Mouse (Mus musculus): ENCODE data around the gene Nudt16l1. TPM values are rescaled to one million over a fixed set of nuclear protein-coding genes. Genes with fewer than 3 reads are reported as not detected.

Nudt16l1 gene
- polyA plus RNA-seq, 1 experiment: 70.3 TPM

- H3K27me3 ChIP-seq (ENCODE audit: control insufficient read depth, insufficient read depth, low read length): no peaks in the 10 kb centered on the region
- 93% methylated on average over 5 of the region's 5 CpGs for WGBS
- no peak for DNase-seq (ENCODE audit: low read depth in 1 of 2, low spot score in 2 of 2)
- no peak overlapping the region for H3K4me3 ChIP-seq (ENCODE audit: extremely low read depth, insufficient read depth, insufficient read length)
- H3K36me3 ChIP-seq (ENCODE audit: control insufficient read depth, insufficient read depth, low read length): peaks cover 44% of the 10 kb centered on the region
- no peaks in the 10 kb centered on the region for H3K4me1 ChIP-seq (ENCODE audit: control insufficient read depth, insufficient read depth, insufficient read length)
- TF ChIP-seq CTCF (IDR thresholded peaks at IDR 0.05; ENCODE audit: extremely low read depth, insufficient read depth, insufficient read length, insufficient replicate concordance) (no peak), POLR2A (IDR thresholded peaks at IDR 0.05; ENCODE audit: low read depth, low read length) (no peak)
- no peak overlapping the region for H3K27ac ChIP-seq (ENCODE audit: insufficient read depth, low read length)
Measured at GRCm38 (mm10) chr16:4923996-4924395, 14.6 kb upstream of the Nudt16l1 start.

GRCm38 (mm10) chr16:4927967-4928366, 10.6 kb upstream of the Nudt16l1 start:
- TF ChIP-seq CTCF (IDR thresholded peaks at IDR 0.05; ENCODE audit: extremely low read depth, insufficient read depth, insufficient read length, insufficient replicate concordance) (no peak), POLR2A (IDR thresholded peaks at IDR 0.05; ENCODE audit: low read depth, low read length) (no peak)
- H3K27me3 ChIP-seq (ENCODE audit: control insufficient read depth, insufficient read depth, low read length): no peaks in the 10 kb centered on the region
- no peak for DNase-seq (ENCODE audit: low read depth in 1 of 2, low spot score in 2 of 2)
- H3K4me1 ChIP-seq (ENCODE audit: control insufficient read depth, insufficient read depth, insufficient read length): no peaks in the 10 kb centered on the region
- no peak overlapping the region for H3K4me3 ChIP-seq (ENCODE audit: extremely low read depth, insufficient read depth, insufficient read length)
- WGBS: 97% methylated on average over 7 of the region's 7 CpGs
- H3K36me3 ChIP-seq (ENCODE audit: control insufficient read depth, insufficient read depth, low read length): peaks cover 65% of the 10 kb centered on the region
- no peak overlapping the region for H3K27ac ChIP-seq (ENCODE audit: insufficient read depth, low read length)

- DNase-seq (ENCODE audit: low read depth in 1 of 2, low spot score in 2 of 2): no peak
- Histone ChIP-seq H3K27ac (ENCODE audit: insufficient read depth, low read length) (no peak overlapping the region), H3K36me3 (ENCODE audit: control insufficient read depth, insufficient read depth, low read length) (peaks cover 66% of the 10 kb centered on the region), H3K4me1 (ENCODE audit: control insufficient read depth, insufficient read depth, insufficient read length) (no peaks in the 10 kb centered on the region), H3K27me3 (ENCODE audit: control insufficient read depth, insufficient read depth, low read length) (no peaks in the 10 kb centered on the region), H3K4me3 (ENCODE audit: extremely low read depth, insufficient read depth, insufficient read length) (no peak overlapping the region)
- TF ChIP-seq CTCF (IDR thresholded peaks at IDR 0.05; ENCODE audit: extremely low read depth, insufficient read depth, insufficient read length, insufficient replicate concordance) (no peak), POLR2A (IDR thresholded peaks at IDR 0.05; ENCODE audit: low read depth, low read length) (no peak)
- WGBS: 86% methylated on average over 2 of the region's 2 CpGs
Measured at GRCm38 (mm10) chr16:4928474-4928873, 10.1 kb upstream of the Nudt16l1 start.

GRCm38 (mm10) chr16:4932429-4932828, 6.1 kb upstream of the Nudt16l1 start:
- Histone ChIP-seq H3K4me1 (ENCODE audit: control insufficient read depth, insufficient read depth, insufficient read length) (no peaks in the 10 kb centered on the region; the same call in 1 of the 2 replicates), H3K36me3 (ENCODE audit: control insufficient read depth, insufficient read depth, low read length) (peaks cover 51% of the 10 kb centered on the region), H3K27me3 (ENCODE audit: control insufficient read depth, insufficient read depth, low read length) (no peaks in the 10 kb centered on the region), H3K4me3 (ENCODE audit: extremely low read depth, insufficient read depth, insufficient read length) (no peak overlapping the region), H3K27ac (ENCODE audit: insufficient read depth, low read length) (no peak overlapping the region)
- WGBS: 88% methylated on average over 3 of the region's 3 CpGs
- TF ChIP-seq POLR2A (IDR thresholded peaks at IDR 0.05; ENCODE audit: low read depth, low read length) (no peak), CTCF (IDR thresholded peaks at IDR 0.05; ENCODE audit: extremely low read depth, insufficient read depth, insufficient read length, insufficient replicate concordance) (no peak)
- DNase-seq (ENCODE audit: low read depth in 1 of 2, low spot score in 2 of 2): no peak

- H3K4me1 ChIP-seq (ENCODE audit: control insufficient read depth, insufficient read depth, insufficient read length): peaks cover 2% of the 10 kb centered on the region; the same call in 1 of the 2 replicates
- whole genome bisulfite sequencing: 96% methylated on average over 31 of the region's 31 CpGs
- H3K36me3 ChIP-seq (ENCODE audit: control insufficient read depth, insufficient read depth, low read length): peaks cover 37% of the 10 kb centered on the region
- no peak for TF ChIP-seq CTCF (IDR thresholded peaks at IDR 0.05; ENCODE audit: extremely low read depth, insufficient read depth, insufficient read length, insufficient replicate concordance)
- TF ChIP-seq POLR2A (IDR thresholded peaks at IDR 0.05; ENCODE audit: low read depth, low read length): no peak
- H3K4me3 ChIP-seq (ENCODE audit: extremely low read depth, insufficient read depth, insufficient read length): no peak overlapping the region
- no peak for DNase-seq (ENCODE audit: low read depth in 1 of 2, low spot score in 2 of 2)
- no peak overlapping the region for H3K27ac ChIP-seq (ENCODE audit: insufficient read depth, low read length)
- H3K27me3 ChIP-seq (ENCODE audit: control insufficient read depth, insufficient read depth, low read length): no peaks in the 10 kb centered on the region
Measured at GRCm38 (mm10) chr16:4935430-4935829, 3.1 kb upstream of the Nudt16l1 start.

GRCm38 (mm10) chr16:4935931-4936703, 2.4 kb upstream of the Nudt16l1 start:
- no peak for DNase-seq (ENCODE audit: low read depth in 1 of 2, low spot score in 2 of 2)
- WGBS: 50% methylated on average over 10 of the region's 10 CpGs
- H3K4me3 ChIP-seq (ENCODE audit: extremely low read depth, insufficient read depth, insufficient read length): no peak overlapping the region
- H3K36me3 ChIP-seq (ENCODE audit: control insufficient read depth, insufficient read depth, low read length): peaks cover 34% of the 10 kb centered on the region
- peaks cover 2% of the 10 kb centered on the region; the same call in 1 of the 2 replicates for H3K4me1 ChIP-seq (ENCODE audit: control insufficient read depth, insufficient read depth, insufficient read length)
- H3K27ac ChIP-seq (ENCODE audit: insufficient read depth, low read length): no peak overlapping the region; the same call in 1 of the 2 replicates
- TF ChIP-seq POLR2A (IDR thresholded peaks at IDR 0.05; ENCODE audit: low read depth, low read length) (no peak), CTCF (IDR thresholded peaks at IDR 0.05; ENCODE audit: extremely low read depth, insufficient read depth, insufficient read length, insufficient replicate concordance) (no peak)
- no peaks in the 10 kb centered on the region for H3K27me3 ChIP-seq (ENCODE audit: control insufficient read depth, insufficient read depth, low read length)

Data from spleen, adult 2 months (tissue).